In genomic region chr13:60820486-60821175, GRCm38 (mm10) we compare ENCODE assay signal across 43 mouse cellular contexts. TPM values are rescaled to one million over a fixed set of nuclear protein-coding genes. Genes with fewer than 3 reads are reported as not detected.
"Had no signal": no experiment of that assay in that cellular context is flagged by ENCODE, and none has a peak within 500 bp of the region (broad histone marks: within the 10 kb centered on the region; RNA-seq: fewer than 3 reads in every experiment).

No protein-coding gene starts in this region.

- H3K4me1 ChIP-seq: heart, embryonic 13.5 days; heart, embryonic 15.5 days; hindbrain, embryonic 13.5 days; hindbrain, embryonic 15.5 days; limb, embryonic 10.5 days; limb, embryonic 12.5 days; liver, embryonic 13.5 days; liver, embryonic 15.5 days had no signal

- DNase-seq: gastrocnemius, postnatal 14 days; gastrocnemius, postnatal 36 days; heart, adult 11 months; heart, adult 2 months; heart, postnatal 14 days; heart, postnatal 36 days; kidney, adult 18-20 months; kidney, adult 8-10 months; kidney, postnatal 14 days; kidney, postnatal 36 days; layer of hippocampus, adult 9-11 months; layer of hippocampus, postnatal 36 days; liver; liver, embryonic 13.5 days; liver, postnatal 0 days had no signal

- H3K9me3 ChIP-seq: heart, embryonic 13.5 days; heart, embryonic 15.5 days; hindbrain, embryonic 13.5 days; hindbrain, embryonic 15.5 days; limb, embryonic 10.5 days; limb, embryonic 12.5 days; liver, embryonic 13.5 days; liver, embryonic 15.5 days had no signal

- H3K36me3 ChIP-seq: heart, embryonic 13.5 days; heart, embryonic 15.5 days; hindbrain, embryonic 13.5 days; hindbrain, embryonic 15.5 days; limb, embryonic 10.5 days; limb, embryonic 12.5 days; liver, embryonic 13.5 days; liver, embryonic 15.5 days had no signal

- H3K27me3 ChIP-seq: heart, embryonic 13.5 days; heart, embryonic 15.5 days; hindbrain, embryonic 13.5 days; hindbrain, embryonic 15.5 days; liver, embryonic 13.5 days; liver, embryonic 15.5 days had no signal

- H3K27ac ChIP-seq: heart, adult 2 months; heart, embryonic 13.5 days; heart, embryonic 15.5 days; hindbrain, embryonic 13.5 days; hindbrain, embryonic 15.5 days; hindbrain, postnatal 0 days; limb, embryonic 10.5 days; limb, embryonic 12.5 days; liver, embryonic 13.5 days; liver, embryonic 15.5 days had no signal

- H3K9ac ChIP-seq: heart, embryonic 13.5 days; heart, embryonic 15.5 days; hindbrain, embryonic 13.5 days; hindbrain, embryonic 15.5 days; limb, embryonic 12.5 days; liver, embryonic 13.5 days; liver, embryonic 15.5 days; liver, postnatal 0 days had no signal

- H3K4me3 ChIP-seq: heart, adult 2 months; heart, embryonic 13.5 days; heart, embryonic 15.5 days; hindbrain, embryonic 13.5 days; hindbrain, embryonic 15.5 days; limb, embryonic 10.5 days; limb, embryonic 12.5 days; liver, embryonic 13.5 days; liver, embryonic 15.5 days had no signal

- H3K4me2 ChIP-seq: heart, embryonic 11.5 days; heart, embryonic 13.5 days; heart, embryonic 15.5 days; hindbrain, embryonic 13.5 days; hindbrain, embryonic 15.5 days; limb, embryonic 12.5 days; liver, embryonic 11.5 days; liver, embryonic 13.5 days; liver, embryonic 15.5 days had no signal

- ATAC-seq: hindbrain, postnatal 0 days; liver, postnatal 0 days had no signal

RNA-seq across cellular contexts. Expression of gene Ctsll3, which starts 18.0 kb away (rescaled TPM):
- total RNA-seq: gastrocnemius, adult 18-20 months; gastrocnemius, adult 8-10 months; gastrocnemius, postnatal 14 days; gastrocnemius, postnatal 36 days; heart, adult 2 months; heart, postnatal 14 days; heart, postnatal 36 days; hematopoietic stem cell, adult 5-6 weeks; hindbrain, postnatal 0 days; layer of hippocampus, adult 18-20 months; layer of hippocampus, adult 8-10 months; layer of hippocampus, postnatal 14 days; layer of hippocampus, postnatal 36 days; left cerebral cortex, adult 18-20 months; left cerebral cortex, adult 8-10 months; left cerebral cortex, postnatal 14 days; left cerebral cortex, postnatal 36 days had no signal
- polyA plus RNA-seq: gonadal fat pad, adult 2 months; heart, adult 2 months; heart, embryonic 11.5 days; heart, embryonic 13.5 days; heart, embryonic 15.5 days; heart, postnatal 0 days; hindbrain, embryonic 11.5 days; hindbrain, embryonic 13.5 days; hindbrain, embryonic 15.5 days; hindbrain, postnatal 0 days; intestine, embryonic 14.5 days; kidney, embryonic 14.5 days; kidney, embryonic 16.5 days; large intestine, adult 2 months; limb, embryonic 10.5 days; limb, embryonic 12.5 days; liver, embryonic 11.5 days; liver, embryonic 13.5 days; liver, embryonic 15.5 days; liver, postnatal 0 days had no signal

RNA-seq across cellular contexts. Expression of gene BC051665, which starts 34.5 kb away (rescaled TPM):
- total RNA-seq: gastrocnemius, adult 18-20 months; gastrocnemius, adult 8-10 months; gastrocnemius, postnatal 14 days; gastrocnemius, postnatal 36 days; heart, adult 2 months; heart, postnatal 14 days; heart, postnatal 36 days; hematopoietic stem cell, adult 5-6 weeks; hindbrain, postnatal 0 days; layer of hippocampus, adult 18-20 months; layer of hippocampus, adult 8-10 months; layer of hippocampus, postnatal 14 days; layer of hippocampus, postnatal 36 days; left cerebral cortex, adult 18-20 months; left cerebral cortex, adult 8-10 months; left cerebral cortex, postnatal 14 days; left cerebral cortex, postnatal 36 days had no signal
- polyA plus RNA-seq: gonadal fat pad, adult 2 months; heart, adult 2 months; heart, embryonic 11.5 days; heart, embryonic 13.5 days; heart, embryonic 15.5 days; heart, postnatal 0 days; hindbrain, embryonic 11.5 days; hindbrain, embryonic 13.5 days; hindbrain, embryonic 15.5 days; hindbrain, postnatal 0 days; intestine, embryonic 14.5 days; kidney, embryonic 14.5 days; kidney, embryonic 16.5 days; large intestine, adult 2 months; limb, embryonic 10.5 days; limb, embryonic 12.5 days; limb, embryonic 14.5 days; liver, embryonic 11.5 days; liver, embryonic 13.5 days; liver, embryonic 15.5 days; liver, postnatal 0 days had no signal

RNA-seq across cellular contexts. Expression of gene 4930486L24Rik, which starts 43.6 kb away (rescaled TPM):
- total RNA-seq: gastrocnemius, adult 18-20 months; heart, adult 2 months; hematopoietic stem cell, adult 5-6 weeks; layer of hippocampus, postnatal 36 days; left cerebral cortex, adult 18-20 months; left cerebral cortex, adult 8-10 months had no signal
- polyA plus RNA-seq: heart, embryonic 11.5 days; heart, embryonic 13.5 days; heart, embryonic 15.5 days; heart, postnatal 0 days; hindbrain, embryonic 11.5 days; hindbrain, embryonic 13.5 days; hindbrain, embryonic 15.5 days; hindbrain, postnatal 0 days; large intestine, adult 2 months; limb, embryonic 10.5 days; limb, embryonic 12.5 days; limb, embryonic 14.5 days; liver, embryonic 13.5 days; liver, postnatal 0 days had no signal
